Mouse (Mus musculus) hindbrain, embryonic 10.5 days (tissue): Measurements from ENCODE around the gene Gm45140. TPM values are rescaled to one million over a fixed set of nuclear protein-coding genes. Genes with fewer than 3 reads are reported as not detected.

ENCODE experiments used
- DNase-seq: peaks from one replicate; pipeline ENCODE4 v3.0.0-alpha.2; 2017; ENCODE audit warnings: low spot score
- H3K27ac ChIP-seq: fragments of 300-500 bp; sonication (generic); 2 replicates; pipeline ENCODE4 v1.5.1; 2016; ENCODE audit warnings: mild to moderate bottlenecking, moderate library complexity
- H3K27me3 ChIP-seq: fragments of 300-500 bp; sonication (generic); 2 replicates; pipeline ENCODE4 v1.6.1; 2016; ENCODE audit warnings: mild to moderate bottlenecking; ENCODE audit not compliant: poor library complexity, insufficient read depth, severe bottlenecking
- H3K36me3 ChIP-seq: fragments of 300-500 bp; sonication (generic); 2 replicates; pipeline ENCODE4 v1.6.1; 2016; ENCODE audit warnings: mild to moderate bottlenecking, moderate library complexity
- H3K4me1 ChIP-seq: fragments of 300-500 bp; sonication (generic); replicated peaks from 2 replicates; pipeline ENCODE4 v1.6.1; 2016; ENCODE audit warnings: mild to moderate bottlenecking
- H3K4me3 ChIP-seq: fragments of 300-500 bp; sonication (generic); 2 replicates; pipeline ENCODE4 v1.5.1; 2016; ENCODE audit warnings: mild to moderate bottlenecking, moderate library complexity
- H3K9me3 ChIP-seq: fragments of 300-500 bp; sonication (generic); 2 replicates; pipeline ENCODE4 v1.6.1; 2016; ENCODE audit warnings: mild to moderate bottlenecking, moderate library complexity
- WGBS: fragments of 180-500 bp; shearing (Covaris S2); methylation state at CpG from one replicate; pipeline ENCODE4 v1.1.7; 2016; 5-methylcytosine and 5-hydroxymethylcytosine counted together
- polyA plus RNA-seq: library from polyadenylated mRNA; unstranded; fragments of >200 nt; fragmentation: Nextera tagmentation; extraction: Ambion mirVana; gene quantifications from 2 replicates; pipeline ENCODE4 v1.2.1, GENCODE M21; 2016

The Gm45140 gene
- polyA plus RNA-seq, 1 experiment from 2014 or later = 1.7 TPM

DNA sequence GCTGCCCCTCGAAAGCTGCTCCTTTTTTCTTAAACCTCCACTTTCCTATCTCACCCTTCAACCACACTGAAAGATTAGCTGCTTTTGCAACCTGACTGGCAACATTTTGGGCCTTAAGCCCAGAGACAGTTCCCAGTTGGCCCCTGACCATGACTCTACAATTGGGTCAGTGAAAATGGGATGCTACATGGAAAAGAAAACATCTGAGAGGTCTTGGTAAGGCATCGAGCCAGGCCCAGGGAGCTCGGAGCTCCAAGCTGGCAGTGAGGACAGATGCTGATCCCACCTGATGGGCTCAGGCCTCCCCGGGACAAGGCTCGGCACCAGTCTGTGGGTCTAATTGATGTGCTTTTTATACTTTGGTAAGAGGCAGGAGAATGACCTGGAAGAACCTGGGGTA, 43.8 kb downstream of the Gm45140 start:
- Histone ChIP-seq H3K27ac (no peak overlapping the region), H3K4me3 (no peak overlapping the region), H3K9me3 (no peaks in the 10 kb centered on the region), H3K27me3 (no peaks in the 10 kb centered on the region), H3K4me1 (peaks cover 19% of the 10 kb centered on the region), H3K36me3 (peaks cover 13% of the 10 kb centered on the region)
- no peak for DNase-seq
- WGBS = 94% methylated on average over 5 of the region's 5 CpGs

DNA sequence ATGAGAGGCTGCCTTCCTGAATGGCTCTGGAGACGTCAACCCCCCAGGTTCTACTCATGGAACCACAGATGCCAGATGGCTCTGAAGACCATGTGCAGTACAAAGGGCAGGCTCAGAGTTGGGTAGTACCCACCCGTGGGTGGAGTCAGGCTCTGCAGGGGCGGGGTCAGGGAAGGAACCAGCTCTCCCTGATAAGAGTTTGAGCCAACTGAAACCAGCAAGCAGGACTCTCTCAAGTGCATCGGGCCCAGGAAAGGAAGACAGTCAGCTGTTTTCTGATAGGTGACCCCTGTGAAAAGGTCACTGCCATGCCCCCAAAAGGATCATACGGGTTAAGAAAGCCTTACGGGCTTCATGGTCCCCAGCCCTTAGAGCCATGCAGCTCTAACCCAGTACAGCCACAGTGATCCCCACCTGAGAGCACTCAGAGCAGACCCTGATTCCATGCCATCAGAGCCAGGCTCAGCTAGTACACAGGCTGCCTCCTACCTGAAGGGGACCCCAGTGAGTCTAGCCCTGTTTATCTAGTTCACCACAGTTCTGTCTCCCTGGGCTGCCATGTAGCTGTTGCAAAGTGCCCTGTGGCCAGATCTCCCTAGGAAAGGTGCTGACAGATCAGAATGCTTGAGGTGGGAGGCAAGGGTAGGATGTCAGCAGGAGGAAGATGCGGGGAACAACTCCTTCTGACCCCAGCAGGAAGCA, 44.7 kb downstream of the Gm45140 start:
- no peak for DNase-seq
- WGBS = 74% methylated on average over 7 of the region's 7 CpGs
- no peaks in the 10 kb centered on the region for H3K9me3 ChIP-seq
- no peaks in the 10 kb centered on the region for H3K27me3 ChIP-seq
- H3K27ac ChIP-seq = no peak overlapping the region
- no peak overlapping the region for H3K4me3 ChIP-seq
- peaks cover 15% of the 10 kb centered on the region for H3K4me1 ChIP-seq
- peaks cover 13% of the 10 kb centered on the region for H3K36me3 ChIP-seq

DNA sequence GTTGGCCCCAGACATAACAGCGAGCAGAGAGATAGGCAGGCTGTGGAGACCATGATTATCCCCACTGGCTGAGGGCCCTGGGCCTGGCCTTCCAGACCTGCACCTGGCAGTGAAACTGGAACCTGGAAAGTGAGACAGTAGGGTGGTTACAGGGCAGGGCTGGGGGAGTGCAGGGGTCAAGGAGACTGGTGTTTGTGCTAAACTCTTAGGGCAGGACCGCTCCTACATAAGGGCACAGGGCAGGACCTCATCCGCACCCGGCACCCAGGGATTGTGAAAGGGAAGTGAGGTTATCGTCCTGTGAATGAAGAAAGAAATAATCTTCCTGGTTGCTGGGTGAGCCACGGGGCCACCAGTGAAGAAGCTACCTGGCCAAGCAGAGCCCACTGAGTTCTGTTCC, 45.8 kb downstream of the Gm45140 start:
- Histone ChIP-seq H3K4me3 (no peak overlapping the region), H3K36me3 (peaks cover 13% of the 10 kb centered on the region), H3K9me3 (no peaks in the 10 kb centered on the region), H3K4me1 (peaks cover 6% of the 10 kb centered on the region; the same call in 1 of the 2 replicates), H3K27me3 (no peaks in the 10 kb centered on the region), H3K27ac (no peak overlapping the region)
- DNase-seq = no peak
- WGBS = 92% methylated on average over 6 of the region's 6 CpGs

DNA sequence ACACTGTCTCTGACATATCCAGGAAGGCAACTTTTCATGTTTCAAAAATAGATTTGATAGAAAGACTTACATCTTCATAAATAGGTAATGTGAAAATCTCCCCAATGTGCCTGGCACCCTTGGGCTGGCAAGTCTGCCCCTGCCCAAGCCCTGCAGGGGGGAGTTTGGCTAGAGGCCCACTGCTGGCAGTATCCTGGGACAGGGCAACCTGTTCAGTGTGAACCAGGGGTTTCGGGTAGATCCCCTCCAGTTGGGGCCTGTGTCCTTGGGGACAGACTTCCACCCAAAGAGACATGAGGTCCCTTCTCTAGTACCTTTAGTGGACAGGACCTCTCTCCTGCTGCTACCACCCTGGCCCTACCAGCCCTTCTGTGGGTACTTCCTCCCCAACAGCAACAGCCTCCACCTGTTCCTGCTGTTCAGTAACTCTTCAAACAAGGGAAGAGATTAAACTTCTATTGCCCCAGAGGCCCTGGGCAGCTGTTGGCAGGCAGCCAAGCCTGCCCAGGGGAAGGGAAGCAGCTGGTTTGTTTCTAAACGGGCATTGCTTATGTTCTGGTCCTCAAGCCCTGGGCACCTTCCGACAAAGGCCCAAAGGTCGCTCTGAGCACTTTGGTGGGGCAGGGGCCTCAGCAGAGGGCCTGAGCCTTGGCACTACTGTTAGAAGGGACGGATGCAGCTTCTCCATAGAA, 46.6 kb downstream of the Gm45140 start:
- no peaks in the 10 kb centered on the region for H3K27me3 ChIP-seq
- peaks cover 6% of the 10 kb centered on the region; the same call in 1 of the 2 replicates for H3K4me1 ChIP-seq
- H3K27ac ChIP-seq = no peak overlapping the region
- H3K9me3 ChIP-seq = no peaks in the 10 kb centered on the region
- WGBS = 72% methylated on average over 5 of the region's 5 CpGs
- no peak for DNase-seq
- H3K36me3 ChIP-seq = peaks cover 13% of the 10 kb centered on the region
- H3K4me3 ChIP-seq = no peak overlapping the region

DNA sequence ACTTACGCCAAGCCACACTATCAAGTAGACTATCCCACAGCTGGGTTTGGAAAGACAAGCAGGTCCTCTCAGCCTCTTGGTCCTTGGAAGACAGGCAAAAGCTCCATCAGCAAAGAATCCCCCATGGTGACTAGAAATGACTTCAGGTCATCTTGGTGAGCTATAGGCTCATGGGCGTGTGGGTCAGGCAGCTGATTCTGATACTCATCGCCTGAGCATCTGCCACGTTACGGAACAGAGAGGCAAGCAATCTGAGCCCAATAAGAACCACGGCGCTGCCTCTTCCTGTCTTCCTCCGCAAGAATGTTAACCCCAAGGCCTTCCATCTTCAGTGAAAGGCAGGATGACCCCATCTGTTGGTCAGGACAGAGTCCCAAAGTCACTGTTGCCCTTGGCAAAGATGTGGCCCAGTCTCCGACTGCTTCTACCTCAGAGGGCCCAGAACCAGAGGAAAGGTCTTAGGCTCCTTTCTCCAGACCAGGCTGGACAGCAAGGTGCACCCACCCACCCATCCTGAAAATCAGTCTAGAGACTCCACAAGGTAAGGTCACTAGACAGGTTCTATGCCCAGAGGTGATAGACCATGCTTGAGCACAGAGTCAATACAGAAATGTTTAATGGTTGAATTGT, 47.2 kb downstream of the Gm45140 start:
- DNase-seq = no peak

DNA sequence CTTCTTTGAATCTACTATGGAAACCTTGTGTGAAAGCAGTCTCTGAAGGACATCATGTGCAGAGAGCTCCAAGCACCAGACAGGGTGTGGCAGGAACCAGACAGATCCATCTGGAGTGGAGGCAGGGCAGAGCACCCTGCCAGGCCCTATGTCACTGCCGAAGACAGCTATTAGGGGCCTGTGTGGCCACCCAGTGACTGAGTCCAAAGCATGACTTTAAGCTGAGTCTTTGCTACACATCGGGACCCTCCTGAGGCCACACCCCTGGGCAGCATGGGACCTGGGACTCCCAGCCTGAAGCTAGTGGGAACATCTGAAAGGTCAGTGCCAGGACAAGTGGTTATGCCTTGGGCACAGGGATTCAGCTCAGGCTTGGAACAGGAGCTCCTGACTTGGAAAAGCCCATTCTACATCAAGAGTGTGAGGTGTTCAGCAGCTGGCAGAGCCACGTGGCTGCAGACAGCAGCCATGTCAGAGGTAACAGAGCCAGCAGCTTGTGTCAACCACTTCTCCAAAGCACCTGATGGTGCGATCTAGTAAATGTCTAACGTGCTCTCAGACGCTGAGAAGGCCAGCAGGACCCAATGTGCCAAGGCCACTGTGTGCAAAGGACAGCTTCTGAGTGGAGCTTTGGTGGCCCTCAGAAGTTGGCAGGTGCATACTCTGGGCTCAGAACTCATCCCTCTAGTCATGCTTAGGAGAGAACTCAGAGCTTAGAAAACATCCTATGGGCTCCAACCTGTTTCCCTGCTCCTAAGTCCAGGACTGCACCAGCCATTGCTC, 48.3 kb downstream of the Gm45140 start:
- no peak for DNase-seq
- 84% methylated on average over 6 of the region's 6 CpGs for whole genome bisulfite sequencing
- H3K27me3 ChIP-seq = no peaks in the 10 kb centered on the region
- H3K36me3 ChIP-seq = peaks cover 9% of the 10 kb centered on the region
- H3K4me3 ChIP-seq = no peak overlapping the region
- no peak overlapping the region for H3K27ac ChIP-seq
- H3K4me1 ChIP-seq = peaks cover 6% of the 10 kb centered on the region; the same call in 1 of the 2 replicates
- H3K9me3 ChIP-seq = no peaks in the 10 kb centered on the region

More for the DNA sequence above, 47.2 kb downstream of the Gm45140 start:
- peaks cover 6% of the 10 kb centered on the region; the same call in 1 of the 2 replicates for H3K4me1 ChIP-seq
- H3K4me3 ChIP-seq = no peak overlapping the region
- 90% methylated on average over 9 of the region's 9 CpGs for WGBS
- peaks cover 13% of the 10 kb centered on the region for H3K36me3 ChIP-seq
- H3K27ac ChIP-seq = no peak overlapping the region
- H3K27me3 ChIP-seq = no peaks in the 10 kb centered on the region
- no peaks in the 10 kb centered on the region for H3K9me3 ChIP-seq

DNA sequence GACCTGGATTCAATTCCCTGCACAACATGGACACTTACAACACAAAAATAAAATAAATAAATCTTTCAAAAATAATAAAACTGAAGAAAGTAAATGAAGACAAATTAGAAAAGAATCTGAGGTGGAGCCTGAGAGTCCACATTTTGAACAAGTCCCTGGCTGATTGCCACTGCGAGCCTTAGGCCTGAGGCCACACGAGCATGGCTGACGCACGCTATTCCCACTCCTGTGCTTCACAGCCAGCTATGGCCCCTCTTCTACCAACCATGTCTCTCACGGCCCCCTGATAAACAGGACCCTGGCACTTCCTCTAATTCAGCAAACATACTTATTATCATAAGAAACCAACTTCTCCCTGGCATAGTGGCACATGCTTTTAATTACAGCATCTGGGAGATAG, 49.0 kb downstream of the Gm45140 start:
- no peak for DNase-seq
- WGBS = 90% methylated on average over 5 of the region's 5 CpGs

DNA sequence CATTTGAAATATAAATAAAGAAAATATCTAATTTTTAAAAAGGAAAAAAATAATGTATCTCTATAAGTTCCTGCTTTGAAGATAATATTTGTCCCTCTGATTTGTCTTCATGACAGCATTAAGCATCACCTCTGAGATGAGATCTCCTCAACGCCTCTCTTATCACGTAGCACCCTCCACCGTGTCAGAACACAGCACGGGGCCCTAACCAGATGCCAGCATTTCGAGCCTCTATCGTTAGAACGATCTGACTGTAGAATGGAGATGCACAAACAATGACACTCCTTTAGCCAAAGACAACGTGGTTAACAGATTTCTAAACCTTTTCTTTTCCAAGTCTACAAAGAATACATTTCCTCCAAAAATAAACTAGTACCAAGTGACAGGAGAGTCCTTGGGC, 51.6 kb downstream of the Gm45140 start:
- H3K4me1 ChIP-seq = peaks cover 1% of the 10 kb centered on the region; the same call in 1 of the 2 replicates
- DNase-seq = no peak
- no peak overlapping the region for H3K27ac ChIP-seq
- no peaks in the 10 kb centered on the region for H3K36me3 ChIP-seq
- no peak overlapping the region for H3K4me3 ChIP-seq
- no peaks in the 10 kb centered on the region for H3K27me3 ChIP-seq
- 83% methylated on average over 8 of the region's 8 CpGs for WGBS
- no peaks in the 10 kb centered on the region for H3K9me3 ChIP-seq

More for the DNA sequence above, 49.0 kb downstream of the Gm45140 start:
- Histone ChIP-seq H3K4me1 (peaks cover 6% of the 10 kb centered on the region; the same call in 1 of the 2 replicates), H3K4me3 (no peak overlapping the region), H3K36me3 (0 out of 2 replicates have a peak, but pooled peaks cover 2% of the 10 kb centered on the region), H3K27me3 (no peaks in the 10 kb centered on the region), H3K9me3 (no peaks in the 10 kb centered on the region), H3K27ac (no peak overlapping the region)

DNA sequence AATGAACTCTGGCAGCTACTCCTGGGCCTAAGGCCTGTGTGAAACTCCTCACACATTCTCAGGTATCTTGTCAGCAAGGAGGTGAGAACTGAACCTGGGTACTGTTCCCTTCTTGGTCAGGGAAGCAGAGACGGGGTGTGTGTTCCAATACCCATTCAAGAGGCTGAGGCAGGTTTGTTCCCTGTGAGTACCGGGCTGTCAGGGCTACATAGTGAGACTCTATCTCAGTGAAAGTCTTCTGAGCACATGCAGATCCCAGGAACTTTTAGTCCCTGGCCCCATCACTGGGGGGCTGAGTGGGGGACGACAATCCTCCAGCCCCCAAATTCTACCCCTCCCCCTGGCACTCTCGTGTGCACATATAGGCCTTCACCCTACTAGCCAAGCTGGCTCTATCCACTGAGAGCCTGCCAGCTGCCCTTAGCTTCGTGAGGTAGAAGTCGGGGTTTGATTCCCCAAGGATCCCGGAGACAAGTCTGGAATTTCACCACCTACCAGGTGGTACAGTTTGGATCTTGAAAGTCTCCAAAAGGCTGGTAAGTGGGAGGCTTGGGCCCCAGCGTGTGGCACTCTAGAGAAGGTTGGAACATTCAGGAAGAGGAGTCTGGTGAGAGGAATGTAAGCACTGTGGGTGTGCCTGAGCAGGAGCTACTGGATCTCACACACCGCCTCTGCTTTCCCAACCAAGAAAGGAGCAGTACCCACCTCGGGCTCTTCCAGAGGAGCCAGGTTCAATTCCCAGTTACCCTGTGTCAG, 54.9 kb downstream of the Gm45140 start:
- Histone ChIP-seq H3K4me3 (no peak overlapping the region), H3K4me1 (no peaks in the 10 kb centered on the region), H3K27ac (no peak overlapping the region), H3K9me3 (no peaks in the 10 kb centered on the region), H3K36me3 (no peaks in the 10 kb centered on the region), H3K27me3 (no peaks in the 10 kb centered on the region)
- 80% methylated on average over 10 of the region's 10 CpGs for WGBS
- no peak for DNase-seq

DNA sequence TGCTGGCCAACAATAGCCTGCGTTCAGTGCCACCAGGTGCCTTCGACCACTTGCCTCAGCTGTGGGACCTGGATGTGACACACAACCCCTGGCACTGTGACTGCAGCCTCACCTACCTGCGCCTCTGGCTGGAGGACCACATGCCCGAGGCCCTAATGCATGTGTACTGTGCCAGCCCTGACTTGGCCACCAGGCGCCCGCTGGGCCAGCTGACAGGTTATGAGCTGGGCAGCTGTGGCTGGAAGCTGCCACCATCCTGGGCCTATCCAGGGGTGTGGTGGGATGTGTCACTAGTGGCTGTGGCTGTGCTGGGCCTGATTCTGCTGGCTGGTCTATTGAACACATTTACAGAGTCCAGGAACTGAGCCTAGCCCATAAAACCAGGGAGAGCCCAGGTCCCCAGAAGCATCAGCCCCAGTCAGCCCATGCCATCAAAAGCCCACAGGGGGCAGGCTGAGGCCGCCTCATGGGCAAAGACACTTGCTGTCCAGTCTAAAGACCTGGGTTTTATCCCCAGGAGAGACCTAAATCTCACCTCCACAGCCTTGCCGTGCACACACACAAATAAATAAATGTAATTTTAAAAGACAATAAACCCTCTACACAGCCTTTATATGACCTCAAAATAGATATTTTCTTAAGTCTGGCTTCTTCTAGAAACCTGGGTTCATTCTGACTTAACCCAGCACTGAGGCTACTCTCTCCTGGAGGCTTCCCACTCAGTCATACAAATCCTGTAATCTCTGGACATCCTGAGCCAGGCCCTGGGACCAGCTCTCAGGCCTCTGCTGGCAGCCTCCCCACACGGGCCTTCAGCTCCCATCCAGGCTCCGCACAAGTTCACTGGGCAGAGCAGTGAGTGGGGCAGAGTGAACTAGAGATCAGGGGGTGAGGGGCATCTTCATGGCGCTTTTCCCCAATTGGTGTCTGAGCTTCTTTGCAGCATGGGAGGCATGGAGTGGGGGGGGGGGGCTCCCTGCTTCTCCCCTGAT, 56.1 kb downstream of the Gm45140 start:
- Histone ChIP-seq H3K27ac (no peak overlapping the region), H3K4me3 (no peak overlapping the region), H3K36me3 (no peaks in the 10 kb centered on the region), H3K4me1 (no peaks in the 10 kb centered on the region), H3K27me3 (no peaks in the 10 kb centered on the region), H3K9me3 (peaks cover 4% of the 10 kb centered on the region; the same call in 1 of the 2 replicates)
- DNase-seq = no peak
- 85% methylated on average over 11 of the region's 11 CpGs for WGBS
